Comparison of ENCODE assay signal across 8 mouse cellular contexts in the genomic region with DNA sequence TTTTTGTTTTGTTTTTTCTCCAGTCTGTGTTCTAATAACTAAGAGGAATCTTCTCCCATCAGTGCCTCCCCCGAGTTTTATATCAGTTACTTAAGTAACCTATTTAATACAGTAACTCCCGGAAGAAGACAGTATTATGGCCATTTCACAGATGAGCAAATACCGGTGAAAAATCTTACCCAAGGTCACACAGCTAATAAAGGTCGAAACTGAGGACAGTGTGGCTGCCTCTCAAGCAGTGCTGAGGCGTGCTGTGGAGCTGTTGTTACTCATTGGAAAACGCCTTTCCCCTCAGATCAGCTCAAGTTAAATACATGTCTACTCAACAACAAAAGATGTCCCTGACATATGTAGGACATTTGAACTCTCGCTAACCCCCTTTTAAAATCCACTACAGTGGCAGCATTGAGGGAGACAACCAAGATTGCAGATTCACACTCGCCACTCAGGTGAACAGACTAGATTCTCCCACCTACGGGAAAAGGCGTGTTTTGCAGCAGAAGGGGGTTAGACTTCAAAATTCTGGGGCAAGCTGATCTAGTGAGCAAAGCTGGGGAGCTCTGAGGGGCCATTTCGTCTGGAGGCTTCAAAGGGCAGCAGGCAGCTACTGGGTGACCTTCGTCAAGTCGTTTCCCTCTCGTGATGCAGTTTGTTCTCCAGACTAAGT. TPM values are rescaled to one million over a fixed set of nuclear protein-coding genes. Genes with fewer than 3 reads are reported as not detected.
DNase-seq lines count a peak whose midpoint lies in the region; ATAC-seq and TF ChIP-seq lines count a peak whose summit lies in the region.

No protein-coding gene starts in this region.

- TF ChIP-seq POLR2A in kidney, adult 2 months (IDR thresholded peaks at IDR 0.05; ENCODE audit: low read depth, low read length) = no peak

- no peak for TF ChIP-seq CTCF in kidney, adult 2 months (conservative IDR thresholded peaks at IDR 0.05; ENCODE audit: insufficient read depth, insufficient read length, low read depth, low read length)

- 7% methylated on average over 14 of the region's 14 CpGs for WGBS in kidney, adult 2 months
- 21% methylated on average over 14 of the region's 14 CpGs for WGBS in heart, embryonic 14.5 days
- 14% methylated on average over 14 of the region's 14 CpGs for WGBS in liver, embryonic 15.5 days (ENCODE audit: insufficient replicate concordance)

- H3K9ac ChIP-seq in heart, embryonic 14.5 days (ENCODE audit: low read length) = peak overlapping the region; percentile 95
- peak overlapping the region; percentile 95 for H3K9ac ChIP-seq in liver, embryonic 15.5 days

- peaks cover 28% of the 10 kb centered on the region for H3K4me1 ChIP-seq in kidney, adult 2 months (ENCODE audit: control insufficient read depth, insufficient read depth, low read length)
- H3K4me1 ChIP-seq in heart, embryonic 14.5 days (ENCODE audit: control insufficient read depth in 2 of 2, insufficient read depth in 2 of 2, low read length in 2 of 2) = peaks cover 4 to 26% of the 10 kb centered on the region in 2 experiments; a peak in 3 of 4 replicates
- H3K4me1 ChIP-seq in liver, embryonic 15.5 days (replicated peaks) = peaks cover 68% of the 10 kb centered on the region

- H3K4me2 ChIP-seq in heart, embryonic 14.5 days (ENCODE audit: low read length) = peak overlapping the region; percentile 79
- peak overlapping the region; percentile 88 for H3K4me2 ChIP-seq in liver, embryonic 15.5 days

- no peaks in the 10 kb centered on the region for H3K27me3 ChIP-seq in kidney, adult 2 months (replicated peaks; ENCODE audit: control insufficient read depth, insufficient read depth, low read length)
- no peaks in the 10 kb centered on the region for H3K27me3 ChIP-seq in heart, embryonic 14.5 days (ENCODE audit: control insufficient read depth, insufficient read depth, low read length)
- no peaks in the 10 kb centered on the region for H3K27me3 ChIP-seq in liver, embryonic 15.5 days

- peak overlapping the region; percentile 97 for H3K27ac ChIP-seq in kidney, adult 2 months (ENCODE audit: insufficient read depth, low read depth, low read length)
- H3K27ac ChIP-seq in heart, embryonic 14.5 days (replicated peaks in 1 of 2; ENCODE audit: control insufficient read depth in 1 of 2, insufficient read depth in 1 of 2, low read depth in 2 of 2, low read length in 2 of 2) = peak overlapping the region; percentile 88
- peak overlapping the region; percentile 94 for H3K27ac ChIP-seq in liver, embryonic 15.5 days (replicated peaks)

- ATAC-seq in heart, embryonic 14.5 days (ENCODE audit: insufficient number of reproducible peaks, insufficient read depth, low FRiP score, low read depth) = no peak
- ATAC-seq in liver, embryonic 15.5 days (ENCODE audit: insufficient read depth) = no peak

- DNase-seq in kidney, adult 2 months = peak; percentile 42
- DNase-seq in kidney, adult 8-10 months = no peak
- DNase-seq in MN1 (ENCODE audit: low spot score) = peak; percentile 40
- no peak for DNase-seq in frontal cortex, postnatal 25 days (ENCODE audit: low spot score in 2 of 2)
- DNase-seq in ovary, postnatal 10 days (ENCODE audit: low spot score) = no peak
- DNase-seq in spleen, adult 12 weeks (ENCODE audit: low spot score) = no peak

- no peaks in the 10 kb centered on the region for H3K9me3 ChIP-seq in heart, embryonic 14.5 days (ENCODE audit: control insufficient read depth, low read length)
- H3K9me3 ChIP-seq in liver, embryonic 15.5 days (replicated peaks) = no peaks in the 10 kb centered on the region

- H3K36me3 ChIP-seq in kidney, adult 2 months (ENCODE audit: control insufficient read depth, insufficient read depth, low read length) = peaks cover 3% of the 10 kb centered on the region; the same call in 1 of the 2 replicates
- H3K36me3 ChIP-seq in heart, embryonic 14.5 days (ENCODE audit: control insufficient read depth, insufficient read depth, low read length) = peaks cover 34% of the 10 kb centered on the region
- peaks cover 30% of the 10 kb centered on the region for H3K36me3 ChIP-seq in liver, embryonic 15.5 days (replicated peaks)

- peak overlapping the region; percentile 94 for H3K4me3 ChIP-seq in kidney, adult 2 months (ENCODE audit: insufficient read depth, low read depth, low read length)
- peak overlapping the region; percentile 77 to 79 for H3K4me3 ChIP-seq in heart, embryonic 14.5 days (ENCODE audit: control insufficient read depth in 1 of 2, insufficient read depth in 1 of 2, low read depth in 1 of 2, low read length in 2 of 2)
- peak overlapping the region; percentile 83 for H3K4me3 ChIP-seq in liver, embryonic 15.5 days (replicated peaks)

RNA-seq across cellular contexts. Expression of a gene that starts 0.9 kb away (rescaled TPM):
- 632 and 646 TPM in 2 replicates for polyA plus RNA-seq in kidney, adult 2 months (2012; rRNA removed)
- polyA plus RNA-seq in heart, embryonic 14.5 days (2014; fragmentation: Nextera tagmentation; extraction: Ambion mirVana) = 667 and 735 TPM in 2 replicates
- 272 and 310 TPM in 2 replicates for polyA plus RNA-seq in liver, embryonic 15.5 days (2015; fragmentation: Nextera tagmentation; extraction: Ambion mirVana)

RNA-seq across cellular contexts. Expression of a gene that starts 14.5 kb away (rescaled TPM):
- 316 and 376 TPM in 2 replicates for polyA plus RNA-seq in kidney, adult 2 months (2012; rRNA removed)
- 365 and 384 TPM in 2 replicates for polyA plus RNA-seq in heart, embryonic 14.5 days (2014; fragmentation: Nextera tagmentation; extraction: Ambion mirVana)
- 176 TPM in 2 replicates for polyA plus RNA-seq in liver, embryonic 15.5 days (2015; fragmentation: Nextera tagmentation; extraction: Ambion mirVana)

RNA-seq across cellular contexts. Expression of a gene that starts 14.5 kb away (rescaled TPM):
- 0.45 and 0.52 TPM in 2 replicates for polyA plus RNA-seq in kidney, adult 2 months (2012; rRNA removed)
- polyA plus RNA-seq in heart, embryonic 14.5 days (2014; fragmentation: Nextera tagmentation; extraction: Ambion mirVana) = 7.3 and 7.5 TPM in 2 replicates
- polyA plus RNA-seq in liver, embryonic 15.5 days (2015; fragmentation: Nextera tagmentation; extraction: Ambion mirVana) = 43.9 and 47.9 TPM in 2 replicates

RNA-seq across cellular contexts. Expression of a gene that starts 14.5 kb away (rescaled TPM):
- polyA plus RNA-seq in kidney, adult 2 months (2012; rRNA removed) = 200 and 242 TPM in 2 replicates
- 47.4 and 48.7 TPM in 2 replicates for polyA plus RNA-seq in heart, embryonic 14.5 days (2014; fragmentation: Nextera tagmentation; extraction: Ambion mirVana)
- 43.4 and 48.6 TPM in 2 replicates for polyA plus RNA-seq in liver, embryonic 15.5 days (2015; fragmentation: Nextera tagmentation; extraction: Ambion mirVana)

RNA-seq across cellular contexts. Expression of a gene that starts 26.8 kb away (rescaled TPM):
- polyA plus RNA-seq in kidney, adult 2 months (2012; rRNA removed) = 60.9 and 74.8 TPM in 2 replicates
- polyA plus RNA-seq in heart, embryonic 14.5 days (2014; fragmentation: Nextera tagmentation; extraction: Ambion mirVana) = 8.6 and 9.2 TPM in 2 replicates
- 17.7 and 19.1 TPM in 2 replicates for polyA plus RNA-seq in liver, embryonic 15.5 days (2015; fragmentation: Nextera tagmentation; extraction: Ambion mirVana)

Comparison
In these comparisons a context has a peak if more than half of its experiments do, and no peak if none do; other contexts are left out.
1. DNase-seq: peak in kidney, adult 2 months (single experiment) and MN1 (single experiment); none in kidney, adult 8-10 months (0 of 2), frontal cortex, postnatal 25 days (0 of 2), ovary, postnatal 10 days (single experiment) and spleen, adult 12 weeks (single experiment).
2. Peak in every context shown above with its lines, with median percentiles within 50 percentile points of each other: H3K27ac ChIP-seq and H3K4me3 ChIP-seq.